Mouse (Mus musculus) brain, embryonic 14.5 days (tissue): ENCODE measurements around the gene Cdc42bpa.

Experiments
- CTCF ChIP-seq: fragments of 200-500 bp; IDR thresholded peaks from 2 replicates; pipeline ENCODE4 v1.5.1; 2012; ENCODE audit warnings: inconsistent platforms, mild to moderate bottlenecking, moderate library complexity, borderline replicate concordance; ENCODE audit not compliant: insufficient read depth, insufficient read length; ENCODE audit errors: extremely low read depth
- POLR2A ChIP-seq: fragments of 200-500 bp; IDR thresholded peaks from 2 replicates; pipeline ENCODE4 v1.6.1; 2012; ENCODE audit warnings: mild to moderate bottlenecking, inconsistent platforms, borderline replicate concordance; ENCODE audit not compliant: poor library complexity, insufficient read depth, insufficient read length, severe bottlenecking; ENCODE audit errors: extremely low read depth

DNA sequence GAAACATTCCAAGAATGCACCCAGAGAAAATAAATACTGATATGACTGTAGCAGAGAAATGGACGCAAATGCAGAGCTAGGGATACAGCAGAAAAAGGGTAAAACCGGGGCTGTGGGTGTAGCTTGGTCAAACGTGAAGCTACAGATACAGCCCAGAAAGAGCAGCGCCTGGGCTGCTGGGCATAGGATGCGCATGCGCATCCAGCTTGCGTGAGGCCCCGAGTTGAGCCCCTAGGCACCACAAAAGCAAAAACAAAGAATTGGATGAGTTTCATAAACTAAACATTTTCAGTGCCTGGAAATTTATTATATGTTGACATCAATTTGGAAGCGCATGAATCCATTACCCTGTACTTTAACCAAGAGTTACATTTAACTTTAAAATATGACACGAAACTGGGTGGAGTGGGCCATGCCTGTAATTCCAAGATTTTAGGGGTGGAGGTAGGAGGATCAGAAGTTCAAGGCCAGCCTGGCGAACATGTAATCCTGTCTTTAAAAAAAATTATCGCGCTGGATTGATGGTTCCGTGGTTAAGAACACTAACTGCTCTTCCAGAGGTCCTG is 19.4 kb upstream of the Cdc42bpa start:
- TF ChIP-seq POLR2A (no peak), CTCF (no peak)
